Mouse (Mus musculus) liver, postnatal 0 days (tissue): ENCODE data around the gene Cped1.
"Not testable (repeated sequence)": the region's sequence is repeated elsewhere in the genome, so short reads cannot be mapped to it uniquely, and the experiment has no call there.

ENCODE experiments used
- CTCF ChIP-seq: sonication (generic); IDR thresholded peaks from 2 replicates; pipeline ENCODE4 v1.5.1; 2016; ENCODE audit warnings: antibody characterized with exemption, low read depth
- EP300 ChIP-seq: IDR thresholded peaks from 2 replicates; pipeline ENCODE4 v1.6.1; 2016; ENCODE audit warnings: antibody characterized with exemption, low read depth, mild to moderate bottlenecking

- peak; percentile 37; the same call in 1 of the 2 replicates for TF ChIP-seq CTCF
- TF ChIP-seq EP300 = not testable (repeated sequence)
Measured at GRCm38 (mm10) chr6:22039666-22040065, 54.0 kb downstream of the Cped1 start.
